Mouse (Mus musculus) left cerebral cortex, adult 18-20 months (tissue): ENCODE results near the gene Kera. TPM values are rescaled to one million over a fixed set of nuclear protein-coding genes. Genes with fewer than 3 reads are reported as not detected.

ENCODE experiments used
- total RNA-seq, 2 experiments: library from RNA; stranded (reverse); gene quantifications; 2 replicates each; pipeline ENCODE4 v1.2.3; 2021

The Kera gene
- total RNA-seq, 2 experiments from 2014 or later = not detected

Other genes starting within 250 kb of the Kera start
- 10 to 100 TPM; 13.0 to 22.0 TPM for gene Dcn, start 127.3 kb upstream of the Kera start, total RNA-seq
- gene Lum, start 41.8 kb upstream of the Kera start, total RNA-seq = 1 to 10 TPM; 2.0 to 2.1 TPM
- gene Epyc, start 37.2 kb downstream of the Kera start, total RNA-seq = under 1 TPM in 1 of 2 experiments, not detected in 1; 0.21 TPM
- not detected for gene Ccer1, start 86.2 kb downstream of the Kera start, total RNA-seq
- under 1 TPM in 1 of 2 experiments, not detected in 1; 0.37 TPM for gene C030005K15Rik, start 119.9 kb downstream of the Kera start, total RNA-seq